Mouse (Mus musculus): Measurements from ENCODE around the gene Naa15. TPM values are rescaled to one million over a fixed set of nuclear protein-coding genes. Genes with fewer than 3 reads are reported as not detected.

The Naa15 gene
- polyA plus RNA-seq, 1 experiment, result 15.0 TPM

- TF ChIP-seq CTCF (IDR thresholded peaks at IDR 0.05; ENCODE audit: control insufficient read depth, insufficient read depth, insufficient replicate concordance, low read depth, low read length), result no peak
- TF ChIP-seq POLR2A (IDR thresholded peaks at IDR 0.05; ENCODE audit: control insufficient read depth, low read depth, low read length), result no peak
- Histone ChIP-seq H3K4me1 (ENCODE audit: control insufficient read depth, insufficient read depth, low read length) (peaks cover 3% of the 10 kb centered on the region), H3K27ac (ENCODE audit: control insufficient read depth, insufficient read depth, low read depth, low read length) (no peak overlapping the region), H3K4me3 (ENCODE audit: control insufficient read depth, low read depth, low read length) (no peak overlapping the region), H3K27me3 (ENCODE audit: control insufficient read depth, insufficient read depth, low read length) (no peaks in the 10 kb centered on the region; the same call in 1 of the 2 replicates), H3K36me3 (ENCODE audit: control insufficient read depth, insufficient read depth, low read length) (no peaks in the 10 kb centered on the region)
Observed at GRCm38 (mm10) chr3:51393651-51394050, 21.3 kb upstream of the Naa15 start.

- Histone ChIP-seq H3K4me1 (ENCODE audit: control insufficient read depth, insufficient read depth, low read length) (peaks cover 4% of the 10 kb centered on the region), H3K27me3 (ENCODE audit: control insufficient read depth, insufficient read depth, low read length) (no peaks in the 10 kb centered on the region; the same call in 1 of the 2 replicates), H3K27ac (ENCODE audit: control insufficient read depth, insufficient read depth, low read depth, low read length) (no peak overlapping the region), H3K4me3 (ENCODE audit: control insufficient read depth, low read depth, low read length) (no peak overlapping the region), H3K36me3 (ENCODE audit: control insufficient read depth, insufficient read depth, low read length) (no peaks in the 10 kb centered on the region)
- TF ChIP-seq CTCF (IDR thresholded peaks at IDR 0.05; ENCODE audit: control insufficient read depth, insufficient read depth, insufficient replicate concordance, low read depth, low read length) (no peak), POLR2A (IDR thresholded peaks at IDR 0.05; ENCODE audit: control insufficient read depth, low read depth, low read length) (no peak)
Observed at GRCm38 (mm10) chr3:51394881-51395280, 20.1 kb upstream of the Naa15 start.

DNA sequence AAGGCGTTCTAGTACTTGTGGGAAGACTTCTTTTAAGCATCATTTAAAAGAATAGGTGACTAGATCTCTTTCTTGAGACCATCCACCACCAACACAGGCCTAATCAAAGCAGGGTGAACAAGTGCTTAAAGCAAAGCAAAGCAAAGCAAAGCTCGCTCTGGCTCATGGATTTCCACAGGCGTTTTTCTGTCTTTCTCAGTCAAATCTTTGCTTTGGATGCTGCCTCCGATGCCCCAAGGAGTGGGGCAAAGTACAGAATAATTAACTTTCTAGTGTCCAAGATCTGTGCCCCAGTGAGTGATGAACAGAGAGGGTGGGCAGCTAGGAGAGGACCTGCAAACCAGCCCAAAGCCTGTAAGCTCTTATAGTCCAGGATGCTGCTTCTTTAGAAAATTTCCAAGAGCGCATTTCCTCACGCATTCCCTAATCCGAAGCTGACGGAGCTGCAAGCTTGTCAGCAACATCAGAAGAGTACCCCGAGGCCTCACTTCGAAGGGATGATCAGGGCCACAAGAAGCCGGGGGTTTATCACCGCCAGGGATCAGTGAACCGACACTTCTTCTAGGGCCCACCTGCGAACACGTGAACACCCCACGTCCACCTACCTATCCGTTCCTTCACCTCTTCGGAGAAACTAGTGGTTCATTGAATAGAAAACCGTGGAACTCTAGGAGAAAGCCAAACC is 19.3 kb upstream of the Naa15 start:
- Histone ChIP-seq H3K4me1 (ENCODE audit: control insufficient read depth, insufficient read depth, low read length) (peaks cover 4% of the 10 kb centered on the region), H3K27ac (ENCODE audit: control insufficient read depth, insufficient read depth, low read depth, low read length) (peak overlapping the region; percentile 22), H3K36me3 (ENCODE audit: control insufficient read depth, insufficient read depth, low read length) (no peaks in the 10 kb centered on the region), H3K27me3 (ENCODE audit: control insufficient read depth, insufficient read depth, low read length) (no peaks in the 10 kb centered on the region; the same call in 1 of the 2 replicates), H3K4me3 (ENCODE audit: control insufficient read depth, low read depth, low read length) (peak overlapping the region; percentile 46)
- TF ChIP-seq POLR2A (IDR thresholded peaks at IDR 0.05; ENCODE audit: control insufficient read depth, low read depth, low read length), result no peak
- TF ChIP-seq CTCF (IDR thresholded peaks at IDR 0.05; ENCODE audit: control insufficient read depth, insufficient read depth, insufficient replicate concordance, low read depth, low read length), result no peak

DNA sequence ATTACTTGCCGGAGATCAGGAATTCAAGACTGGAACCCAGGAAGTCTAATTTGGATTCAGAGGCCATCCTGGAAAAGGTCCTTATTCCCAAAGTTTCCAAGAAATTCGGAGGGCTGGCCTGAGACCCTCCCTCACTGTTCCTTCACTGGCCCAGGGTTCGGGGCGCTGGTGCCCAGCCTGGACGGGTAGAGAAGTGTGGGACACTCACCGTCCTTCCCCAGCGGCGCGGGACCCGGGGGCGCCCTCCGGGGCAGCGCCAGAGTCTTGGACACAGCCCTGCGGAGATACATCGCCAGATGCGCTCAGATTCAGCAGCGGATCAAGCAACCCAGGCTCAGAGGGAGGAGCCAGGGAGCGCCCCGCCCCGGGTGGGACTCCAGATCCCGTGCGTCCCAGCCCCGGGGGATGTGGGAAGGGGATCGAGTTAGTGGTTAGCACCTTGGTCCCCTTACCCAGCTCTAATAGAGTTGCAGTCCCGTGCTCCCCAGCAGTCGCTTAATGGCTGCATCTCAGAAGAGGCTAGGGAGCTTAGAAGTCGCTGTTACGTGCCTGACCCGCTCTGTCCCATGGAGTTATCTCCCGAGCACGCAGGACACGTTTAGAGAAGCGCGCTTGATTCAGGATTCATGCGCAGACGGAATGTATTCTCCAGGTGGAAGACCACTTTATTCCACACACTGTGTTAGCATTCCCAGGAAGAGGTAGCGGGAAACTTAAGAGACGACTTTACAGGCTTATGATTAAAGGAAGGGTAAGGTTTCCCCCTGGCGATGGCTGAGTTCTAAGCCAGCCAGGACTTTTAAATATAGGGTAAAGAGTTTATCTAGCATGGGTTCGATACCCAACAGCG is 18.5 kb upstream of the Naa15 start, which contains the start of gene Mgarp:
Gene Mgarp, minus strand, starts transcription at position 520 of the 850 bp plus-strand sequence.
- Histone ChIP-seq H3K36me3 (ENCODE audit: control insufficient read depth, insufficient read depth, low read length) (no peaks in the 10 kb centered on the region), H3K27me3 (ENCODE audit: control insufficient read depth, insufficient read depth, low read length) (no peaks in the 10 kb centered on the region; the same call in 1 of the 2 replicates), H3K27ac (ENCODE audit: control insufficient read depth, insufficient read depth, low read depth, low read length) (peak within 1 kb of the TSS; percentile 22), H3K4me1 (ENCODE audit: control insufficient read depth, insufficient read depth, low read length) (peaks cover 4% of the 10 kb centered on the region), H3K4me3 (ENCODE audit: control insufficient read depth, low read depth, low read length) (peak within 1 kb of the TSS; percentile 46)
- TF ChIP-seq CTCF (IDR thresholded peaks at IDR 0.05; ENCODE audit: control insufficient read depth, insufficient read depth, insufficient replicate concordance, low read depth, low read length), result no peak
- TF ChIP-seq POLR2A (IDR thresholded peaks at IDR 0.05; ENCODE audit: control insufficient read depth, low read depth, low read length), result peak; percentile 52

- peaks cover 7% of the 10 kb centered on the region for H3K4me1 ChIP-seq (ENCODE audit: control insufficient read depth, insufficient read depth, low read length)
- H3K27me3 ChIP-seq (ENCODE audit: control insufficient read depth, insufficient read depth, low read length), result no peaks in the 10 kb centered on the region; the same call in 1 of the 2 replicates
- H3K27ac ChIP-seq (ENCODE audit: control insufficient read depth, insufficient read depth, low read depth, low read length), result peak overlapping the region; percentile 12
- no peak overlapping the region for H3K4me3 ChIP-seq (ENCODE audit: control insufficient read depth, low read depth, low read length)
- no peak for TF ChIP-seq POLR2A (IDR thresholded peaks at IDR 0.05; ENCODE audit: control insufficient read depth, low read depth, low read length)
- no peak for TF ChIP-seq CTCF (IDR thresholded peaks at IDR 0.05; ENCODE audit: control insufficient read depth, insufficient read depth, insufficient replicate concordance, low read depth, low read length)
- no peaks in the 10 kb centered on the region; the same call in 1 of the 2 replicates for H3K36me3 ChIP-seq (ENCODE audit: control insufficient read depth, insufficient read depth, low read length)
Observed at GRCm38 (mm10) chr3:51397700-51398299, 17.1 kb upstream of the Naa15 start.

GRCm38 (mm10) chr3:51398667-51399066 is 16.3 kb upstream of the Naa15 start:
- no peaks in the 10 kb centered on the region; the same call in 1 of the 2 replicates for H3K27me3 ChIP-seq (ENCODE audit: control insufficient read depth, insufficient read depth, low read length)
- H3K4me1 ChIP-seq (ENCODE audit: control insufficient read depth, insufficient read depth, low read length), result peaks cover 9% of the 10 kb centered on the region
- no peak overlapping the region for H3K4me3 ChIP-seq (ENCODE audit: control insufficient read depth, low read depth, low read length)
- H3K27ac ChIP-seq (ENCODE audit: control insufficient read depth, insufficient read depth, low read depth, low read length), result peak overlapping the region; percentile 70
- no peaks in the 10 kb centered on the region; the same call in 1 of the 2 replicates for H3K36me3 ChIP-seq (ENCODE audit: control insufficient read depth, insufficient read depth, low read length)
- TF ChIP-seq POLR2A (IDR thresholded peaks at IDR 0.05; ENCODE audit: control insufficient read depth, low read depth, low read length), result no peak
- TF ChIP-seq CTCF (IDR thresholded peaks at IDR 0.05; ENCODE audit: control insufficient read depth, insufficient read depth, insufficient replicate concordance, low read depth, low read length), result no peak
